Mouse (Mus musculus): ENCODE measurements around the gene Nat8f1.

DNA sequence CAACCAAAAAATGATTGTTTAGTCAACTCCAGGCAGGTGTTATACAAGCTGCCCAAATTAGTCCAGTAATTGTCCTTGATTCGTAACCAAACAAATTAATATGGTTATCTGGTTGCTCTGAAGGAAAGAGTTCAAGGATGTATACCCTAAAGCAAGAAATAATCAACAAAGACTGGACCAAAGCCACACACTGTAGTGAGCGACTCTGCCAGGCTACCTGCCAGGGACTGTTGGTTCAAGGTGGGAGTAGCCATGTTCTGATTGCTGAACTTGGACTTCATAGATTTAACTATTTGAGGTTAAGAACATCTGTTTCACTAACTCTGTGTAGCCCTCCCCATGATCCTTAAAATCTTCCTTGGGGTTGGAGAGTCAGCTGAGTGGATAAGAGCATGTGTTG lies 52.4 kb downstream of the Nat8f1 start:
- TF ChIP-seq ZC3H11A (IDR thresholded peaks at IDR 0.05; ENCODE audit: borderline replicate concordance, low read depth, low read length) (no peak), HCFC1 (IDR thresholded peaks at IDR 0.05; ENCODE audit: borderline replicate concordance, insufficient read depth, low read length) (no peak), ZNF384 (IDR thresholded peaks at IDR 0.05; ENCODE audit: low read depth, low read length) (no peak), CHD2 (IDR thresholded peaks at IDR 0.05; ENCODE audit: low read depth, low read length) (no peak)
